Mouse (Mus musculus): ENCODE measurements around the gene Dhrs7c.

The Dhrs7c gene

GRCm38 (mm10) chr11:67845193-67845592 is 47.2 kb downstream of the Dhrs7c start:
- no peak for DNase-seq

GRCm38 (mm10) chr11:67851770-67852169 is 53.8 kb downstream of the Dhrs7c start:
- DNase-seq, result no peak

GRCm38 (mm10) chr11:67853996-67854395 is 56.0 kb downstream of the Dhrs7c start:
- DNase-seq, result no peak

- DNase-seq, result no peak
Measured at GRCm38 (mm10) chr11:67855035-67855434, 57.0 kb downstream of the Dhrs7c start.

- DNase-seq, result no peak
Measured at GRCm38 (mm10) chr11:67858518-67858917, 60.5 kb downstream of the Dhrs7c start.

- DNase-seq, result no peak
Measured at GRCm38 (mm10) chr11:67860743-67861398, 62.9 kb downstream of the Dhrs7c start.

GRCm38 (mm10) chr11:67861399-67861838 is 63.4 kb downstream of the Dhrs7c start:
- no peak for DNase-seq

- DNase-seq, result no peak
Measured at GRCm38 (mm10) chr11:67865100-67865499, 67.1 kb downstream of the Dhrs7c start.

Measured in cerebellum, adult 11 months (tissue).